Mouse (Mus musculus) neural tube, embryonic 11.5 days (tissue): Measurements from ENCODE around the gene Exosc8. TPM values are rescaled to one million over a fixed set of nuclear protein-coding genes. Genes with fewer than 3 reads are reported as not detected.

Source experiments
- ATAC-seq: fragments of 200-750 bp; cut with Nextera tagmentation; 2 replicates; pipeline ENCODE4 v1.8.0; 2017; ENCODE audit warnings: moderate number of reproducible peaks, mild to moderate bottlenecking, moderate TSS enrichment, moderate library complexity; ENCODE audit not compliant: insufficient read depth, low FRiP score, low TSS enrichment
- DNase-seq: peaks from one replicate; pipeline ENCODE4 v3.0.0-alpha.2; 2015; ENCODE audit warnings: low spot score
- H3K27ac ChIP-seq: fragments of 300-500 bp; sonication (generic); 2 replicates; pipeline ENCODE4 v1.5.1; 2014; ENCODE audit warnings: low read depth, mild to moderate bottlenecking, low read length
- H3K27me3 ChIP-seq: fragments of 300-500 bp; sonication (generic); 2 replicates; pipeline ENCODE4 v1.6.1; 2014; ENCODE audit warnings: mild to moderate bottlenecking, low read length, mixed read lengths; ENCODE audit not compliant: control insufficient read depth, insufficient read depth
- H3K36me3 ChIP-seq: fragments of 300-500 bp; sonication (generic); 2 replicates; pipeline ENCODE4 v1.6.1; 2014; ENCODE audit warnings: mild to moderate bottlenecking, low read length, moderate library complexity, mixed read lengths; ENCODE audit not compliant: control insufficient read depth, insufficient read depth
- H3K4me1 ChIP-seq: fragments of 300-500 bp; sonication (generic); 2 replicates; pipeline ENCODE4 v1.6.1; 2014; ENCODE audit warnings: low read length, mixed read lengths; ENCODE audit not compliant: control insufficient read depth, insufficient read depth
- H3K4me2 ChIP-seq: fragments of 300-500 bp; sonication (generic); 2 replicates; pipeline ENCODE4 v1.6.1; 2014; ENCODE audit warnings: low read depth, mild to moderate bottlenecking, moderate library complexity
- H3K4me3 ChIP-seq: fragments of 300-500 bp; sonication (generic); 2 replicates; pipeline ENCODE4 v1.5.1; 2014; ENCODE audit warnings: low read depth, low read length
- H3K9ac ChIP-seq: fragments of 300-500 bp; sonication (generic); 2 replicates; pipeline ENCODE4 v1.6.1; 2014; ENCODE audit warnings: mild to moderate bottlenecking, low read length
- H3K9me3 ChIP-seq: fragments of 300-500 bp; sonication (generic); 2 replicates; pipeline ENCODE4 v1.6.1; 2016; ENCODE audit warnings: low read length; ENCODE audit not compliant: control insufficient read depth
- WGBS: fragments of 180-500 bp; shearing (Covaris S2); extraction: QIAGEN DNeasy Blood & Tissue Kit; methylation state at CpG from one replicate; pipeline ENCODE4 v1.1.7; 2014; 5-methylcytosine and 5-hydroxymethylcytosine counted together
- polyA plus RNA-seq: library from polyadenylated mRNA; unstranded; fragments of >200 nt; fragmentation: Nextera tagmentation; extraction: Ambion mirVana; gene quantifications from 2 replicates; pipeline ENCODE4 v1.2.1, GENCODE M21; 2014

Gene Exosc8
- polyA plus RNA-seq, 1 experiment from 2014 or later, result 138 TPM

DNA sequence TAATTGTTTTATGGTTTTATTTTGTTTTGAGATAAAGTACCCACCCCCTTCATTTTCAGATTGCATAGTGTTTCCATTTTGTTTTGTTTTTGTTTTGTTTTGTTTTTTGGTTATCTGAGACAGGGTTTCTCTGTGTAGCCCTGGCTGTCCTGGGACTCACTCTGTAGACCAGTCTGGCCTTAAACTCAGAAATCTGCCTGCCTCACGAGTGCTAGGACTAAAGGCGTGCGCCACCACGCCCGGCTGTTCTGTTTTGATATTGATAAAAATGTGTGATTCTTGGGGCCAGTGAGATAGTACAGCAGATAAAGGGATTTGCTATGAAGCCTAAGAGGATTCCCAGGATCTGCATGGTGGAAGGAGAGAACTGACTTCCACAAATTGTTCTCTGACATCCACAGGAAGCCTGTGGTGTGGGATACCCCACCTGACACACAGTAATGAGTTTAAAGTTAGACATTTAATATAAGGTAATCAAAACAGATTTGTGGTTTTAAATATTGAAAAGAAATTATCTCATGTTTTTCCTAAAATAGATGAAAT lies 35.4 kb downstream of the Exosc8 start:
- no peaks in the 10 kb centered on the region for H3K4me1 ChIP-seq
- no peak overlapping the region for H3K4me2 ChIP-seq
- DNase-seq (no peak), ATAC-seq (no peak)
- H3K36me3 ChIP-seq, result peaks cover 8% of the 10 kb centered on the region
- WGBS, result 94% methylated on average over 5 of the region's 5 CpGs
- no peak overlapping the region for H3K4me3 ChIP-seq
- no peak overlapping the region for H3K27ac ChIP-seq
- no peak overlapping the region for H3K9ac ChIP-seq
- H3K27me3 ChIP-seq, result no peaks in the 10 kb centered on the region
- no peaks in the 10 kb centered on the region for H3K9me3 ChIP-seq

DNA sequence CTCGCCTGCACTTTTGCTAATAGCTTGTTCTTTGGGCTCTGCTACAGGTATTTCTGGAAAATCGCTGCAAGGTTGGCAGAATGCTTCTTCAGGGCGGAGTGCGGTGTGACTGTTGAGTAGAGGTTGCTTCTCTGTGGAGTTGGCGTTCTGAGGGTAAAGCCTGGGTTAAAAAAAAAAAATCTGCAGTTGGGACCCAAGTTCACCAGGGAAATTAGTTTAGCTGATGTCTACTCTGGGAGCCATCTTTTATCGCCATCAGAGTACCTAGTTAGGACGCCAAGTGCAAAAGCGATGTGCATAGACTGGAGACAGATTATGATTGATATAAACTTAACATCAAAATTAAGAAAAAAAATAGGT lies 42.2 kb downstream of the Exosc8 start:
- no peak for ATAC-seq
- Histone ChIP-seq H3K27me3 (no peaks in the 10 kb centered on the region), H3K27ac (no peak overlapping the region), H3K4me2 (peak overlapping the region; percentile 54), H3K4me3 (peak overlapping the region; percentile 72), H3K9ac (peak overlapping the region; percentile 67), H3K4me1 (no peaks in the 10 kb centered on the region), H3K36me3 (peaks cover 2% of the 10 kb centered on the region; the same call in 1 of the 2 replicates), H3K9me3 (no peaks in the 10 kb centered on the region)
- DNase-seq, result no peak
- 0% methylated on average over 8 of the region's 8 CpGs for WGBS

DNA sequence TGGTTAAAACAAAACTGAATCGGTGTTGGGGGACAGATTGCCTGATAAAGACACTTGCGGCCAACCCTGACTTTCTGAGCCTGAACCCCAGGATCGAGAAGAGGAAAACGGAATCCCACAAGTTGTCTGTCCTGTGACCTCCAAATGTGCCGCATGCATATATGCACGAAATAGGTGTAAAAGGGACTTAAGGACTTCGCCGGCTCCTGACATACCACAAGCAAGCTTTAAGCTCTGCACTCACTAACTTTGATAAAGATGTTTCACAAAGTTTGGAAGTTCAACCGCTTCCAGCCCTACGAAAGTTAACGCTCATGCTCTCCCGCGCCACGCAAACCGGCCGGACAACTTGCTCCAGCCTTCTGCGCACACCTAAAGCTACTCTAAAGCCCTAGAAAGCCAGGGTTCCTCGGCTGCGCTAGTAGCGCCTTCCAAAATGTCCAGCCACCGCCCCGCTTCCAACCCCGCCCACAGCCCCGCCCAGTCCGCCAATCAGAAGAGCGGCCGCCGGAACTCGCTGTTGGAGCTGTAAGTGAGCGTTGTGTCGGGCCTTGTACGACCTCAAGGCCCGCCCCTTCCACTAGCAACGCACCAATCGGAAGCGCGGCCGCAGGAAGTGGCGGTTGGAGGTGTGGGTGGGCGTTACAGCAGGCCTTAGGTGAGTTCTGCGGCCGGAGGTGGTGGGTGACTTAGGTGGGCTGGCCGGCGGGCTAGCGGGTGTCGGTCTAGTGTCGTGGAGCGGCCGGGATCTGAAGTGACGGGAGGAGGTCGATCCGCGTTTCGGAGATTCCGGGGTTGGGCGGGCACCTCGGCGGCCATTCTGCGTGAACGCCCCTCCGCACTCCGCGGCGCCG lies 42.8 kb downstream of the Exosc8 start, which contains the start of gene Supt20:
Gene Supt20, plus strand, starts transcription at position 606 of the 854 bp plus-strand sequence.
- H3K27me3 ChIP-seq, result no peaks in the 10 kb centered on the region
- 2% methylated on average over 65 of the region's 65 CpGs for WGBS
- H3K9me3 ChIP-seq, result no peaks in the 10 kb centered on the region
- no peak within 1 kb of the TSS for H3K27ac ChIP-seq
- peak within 1 kb of the TSS; percentile 72 for H3K4me3 ChIP-seq
- H3K36me3 ChIP-seq, result peaks cover 2% of the 10 kb centered on the region; the same call in 1 of the 2 replicates
- peak within 1 kb of the TSS; percentile 76 for H3K4me2 ChIP-seq
- H3K9ac ChIP-seq, result peak within 1 kb of the TSS; percentile 67
- no peaks in the 10 kb centered on the region for H3K4me1 ChIP-seq
- peak; percentile 95 for DNase-seq
- ATAC-seq, result peak; percentile 99

DNA sequence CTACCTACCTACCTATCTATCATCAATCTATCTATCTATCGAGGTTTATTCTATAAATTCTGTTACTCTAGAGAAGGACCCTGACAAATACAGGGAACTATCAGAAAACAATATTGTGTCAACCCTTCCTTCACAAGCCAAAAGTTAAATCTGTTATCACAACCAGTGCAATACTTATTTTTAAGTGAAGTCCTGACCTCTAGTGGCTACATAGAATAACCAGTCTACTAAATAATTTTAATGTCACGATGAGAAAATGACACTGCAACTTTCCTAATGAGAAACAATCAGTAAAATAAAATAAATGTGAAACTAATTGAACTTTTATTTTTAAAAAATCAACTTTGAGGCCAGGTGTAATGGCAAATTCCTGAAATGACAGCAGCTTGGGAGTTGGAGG lies 46.1 kb downstream of the Exosc8 start:
- Histone ChIP-seq H3K27ac (no peak overlapping the region), H3K27me3 (no peaks in the 10 kb centered on the region), H3K4me1 (no peaks in the 10 kb centered on the region), H3K9me3 (no peaks in the 10 kb centered on the region), H3K36me3 (no peaks in the 10 kb centered on the region), H3K4me3 (no peak overlapping the region), H3K4me2 (no peak overlapping the region), H3K9ac (no peak overlapping the region)
- ATAC-seq (no peak), DNase-seq (no peak)
- WGBS, result 68% methylated on average over 2 of the region's 2 CpGs

DNA sequence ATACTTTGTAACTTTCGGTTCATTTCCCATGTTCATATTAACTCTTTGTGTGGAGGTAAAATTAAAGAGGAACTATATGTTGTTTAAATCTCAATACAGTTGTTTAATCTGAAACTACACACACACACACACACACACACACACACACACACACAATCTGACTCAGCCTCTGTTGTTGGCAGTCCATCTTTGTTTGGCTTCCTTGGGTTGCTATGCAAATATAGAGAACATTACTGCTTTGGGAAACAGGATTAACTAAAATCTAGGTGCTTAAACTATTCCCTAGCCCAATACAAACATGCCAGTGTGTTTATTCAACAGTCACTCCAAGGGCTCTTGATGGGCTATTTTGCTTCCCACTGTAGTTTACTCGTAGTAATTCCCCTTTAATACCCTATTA lies 47.9 kb downstream of the Exosc8 start:
- Histone ChIP-seq H3K4me1 (no peaks in the 10 kb centered on the region), H3K4me2 (no peak overlapping the region), H3K9ac (no peak overlapping the region), H3K27ac (no peak overlapping the region), H3K36me3 (no peaks in the 10 kb centered on the region), H3K4me3 (no peak overlapping the region), H3K27me3 (no peaks in the 10 kb centered on the region), H3K9me3 (no peaks in the 10 kb centered on the region)
- no peak for DNase-seq
- no peak for ATAC-seq
- WGBS, result 80% methylated on average over 2 of the region's 2 CpGs

DNA sequence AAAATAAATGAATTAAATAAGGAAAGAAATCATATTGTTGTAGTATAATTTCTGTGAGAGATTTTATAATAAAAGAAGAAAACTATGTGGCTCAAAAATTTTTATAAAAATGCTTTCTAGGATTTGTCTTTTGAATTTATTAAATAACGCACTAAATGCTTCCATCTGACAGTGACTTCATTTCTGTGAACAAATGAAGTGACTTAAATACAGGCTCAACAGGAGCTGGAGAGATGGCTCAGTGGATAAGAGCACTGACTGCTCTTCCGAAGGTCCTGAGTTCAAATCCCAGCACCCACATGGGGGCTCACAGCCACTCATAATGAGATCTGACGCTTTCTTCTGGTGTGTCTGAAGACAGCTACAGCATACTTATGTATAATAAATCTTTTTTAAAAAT lies 50.0 kb downstream of the Exosc8 start:
- 93% methylated on average over 3 of the region's 3 CpGs for WGBS
- Histone ChIP-seq H3K4me1 (no peaks in the 10 kb centered on the region), H3K27ac (no peak overlapping the region), H3K4me2 (no peak overlapping the region), H3K4me3 (no peak overlapping the region), H3K36me3 (no peaks in the 10 kb centered on the region), H3K9ac (no peak overlapping the region), H3K9me3 (no peaks in the 10 kb centered on the region), H3K27me3 (no peaks in the 10 kb centered on the region)
- no peak for ATAC-seq
- DNase-seq, result no peak

DNA sequence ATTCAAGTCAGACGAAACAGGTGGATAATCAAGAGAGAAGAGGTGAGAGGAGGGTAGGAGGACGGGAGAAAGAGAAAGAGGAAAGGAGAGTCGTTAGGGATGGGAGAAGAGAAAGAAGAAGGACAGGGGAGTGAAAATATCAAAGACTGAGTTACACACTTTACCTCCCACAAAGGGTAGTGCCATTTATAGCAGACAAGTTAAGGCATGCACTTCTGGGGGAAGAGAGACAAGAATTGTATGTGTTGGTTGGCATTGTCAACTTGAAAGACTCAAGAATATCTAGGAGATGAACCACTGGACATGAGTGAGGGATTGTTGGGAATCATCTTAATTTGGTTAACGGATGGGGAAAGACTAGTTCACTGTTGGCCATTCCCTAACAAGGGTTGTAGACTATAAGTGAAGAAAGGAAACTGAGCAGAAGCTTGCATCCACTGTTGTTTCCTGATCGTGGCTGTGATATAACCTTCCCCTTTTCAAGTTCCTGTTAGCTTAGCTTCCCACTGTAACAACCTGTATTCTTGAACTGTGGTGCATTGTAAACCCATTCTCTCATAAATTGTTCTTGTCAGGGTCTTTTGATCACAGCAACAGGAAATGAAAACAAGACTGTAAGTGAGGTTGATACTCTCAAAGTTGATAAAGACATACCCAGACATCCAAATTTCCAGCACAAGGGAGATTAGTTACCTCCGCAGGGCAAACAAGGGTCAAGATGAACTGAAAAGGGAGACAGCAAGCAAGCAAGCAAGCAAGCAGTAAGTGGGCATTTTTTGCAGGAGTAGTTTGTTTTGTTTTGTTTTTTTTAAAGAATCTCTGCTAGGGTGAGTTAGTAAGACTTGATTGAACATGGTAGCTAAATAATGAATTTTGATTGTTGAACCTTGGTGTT lies 53.6 kb downstream of the Exosc8 start:
- Histone ChIP-seq H3K36me3 (no peaks in the 10 kb centered on the region), H3K4me2 (no peak overlapping the region), H3K27me3 (no peaks in the 10 kb centered on the region), H3K9ac (no peak overlapping the region), H3K4me1 (no peaks in the 10 kb centered on the region), H3K27ac (no peak overlapping the region), H3K9me3 (no peaks in the 10 kb centered on the region), H3K4me3 (no peak overlapping the region)
- no peak for ATAC-seq
- DNase-seq, result no peak
- WGBS, result 79% methylated on average over 6 of the region's 6 CpGs
